Mouse (Mus musculus) thymus, adult 2 months (tissue): ENCODE data around the gene Otx1.

ENCODE experiments used
- CTCF ChIP-seq: fragments of 200-500 bp; IDR thresholded peaks from 2 replicates; pipeline ENCODE4 v1.5.1; 2012; ENCODE audit warnings: mild to moderate bottlenecking, control low read depth, low read length, moderate library complexity, borderline replicate concordance; ENCODE audit not compliant: control insufficient read depth, poor library complexity, insufficient read depth; ENCODE audit errors: extremely low read depth
- POLR2A ChIP-seq: fragments of 200-500 bp; IDR thresholded peaks from 2 replicates; pipeline ENCODE4 v1.6.1; 2012; ENCODE audit warnings: mild to moderate bottlenecking, low read length, control low read depth, moderate library complexity; ENCODE audit not compliant: control insufficient read depth, poor library complexity, insufficient read depth; ENCODE audit errors: extremely low read depth

- TF ChIP-seq CTCF (no peak), POLR2A (no peak)
Measured at GRCm38 (mm10) chr11:22016341-22016740, 13.6 kb upstream of the Otx1 start.
